Mouse (Mus musculus): ENCODE results near the gene Mbtd1. TPM values are rescaled to one million over a fixed set of nuclear protein-coding genes. Genes with fewer than 3 reads are reported as not detected.

Mbtd1 gene
- total RNA-seq, 2 experiments from 2014 or later = 29.2 to 34.1 TPM

GRCm38 (mm10) chr11:93929106-93929505, 43.5 kb downstream of the Mbtd1 start:
- no peak for DNase-seq (ENCODE audit: extremely low spot score in 1 of 2, low spot score in 2 of 2)
- intact Hi-C loops (cut with DNase I) = no loop called here

DNA sequence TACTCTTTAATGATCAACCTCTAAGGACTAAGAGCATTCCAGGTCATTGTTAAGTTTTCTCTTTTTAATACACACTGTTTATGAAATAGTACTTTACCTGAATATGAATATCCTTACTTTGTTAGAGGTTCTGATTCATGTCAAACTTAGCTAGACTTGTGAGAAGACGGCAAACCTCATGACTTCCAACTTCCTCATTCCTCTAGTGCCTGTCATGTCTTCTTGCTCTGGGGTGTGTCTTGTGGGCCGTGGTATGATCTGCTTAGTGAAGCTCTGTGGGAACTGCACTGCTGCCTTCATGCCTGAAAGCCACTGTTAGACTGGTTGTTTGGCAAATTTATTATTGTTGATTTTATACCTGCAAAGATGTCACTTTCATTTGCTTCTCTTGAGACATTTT, 55.3 kb downstream of the Mbtd1 start:
- intact Hi-C loops (cut with DNase I) = no loop called here
- DNase-seq (ENCODE audit: extremely low spot score in 1 of 2, low spot score in 2 of 2) = no peak

- no peak for DNase-seq (ENCODE audit: extremely low spot score in 1 of 2, low spot score in 2 of 2)
- intact Hi-C loops (cut with DNase I) = no loop called here
These were observed 59.3 kb downstream of the Mbtd1 start for GRCm38 (mm10) chr11:93944986-93945385.

DNA sequence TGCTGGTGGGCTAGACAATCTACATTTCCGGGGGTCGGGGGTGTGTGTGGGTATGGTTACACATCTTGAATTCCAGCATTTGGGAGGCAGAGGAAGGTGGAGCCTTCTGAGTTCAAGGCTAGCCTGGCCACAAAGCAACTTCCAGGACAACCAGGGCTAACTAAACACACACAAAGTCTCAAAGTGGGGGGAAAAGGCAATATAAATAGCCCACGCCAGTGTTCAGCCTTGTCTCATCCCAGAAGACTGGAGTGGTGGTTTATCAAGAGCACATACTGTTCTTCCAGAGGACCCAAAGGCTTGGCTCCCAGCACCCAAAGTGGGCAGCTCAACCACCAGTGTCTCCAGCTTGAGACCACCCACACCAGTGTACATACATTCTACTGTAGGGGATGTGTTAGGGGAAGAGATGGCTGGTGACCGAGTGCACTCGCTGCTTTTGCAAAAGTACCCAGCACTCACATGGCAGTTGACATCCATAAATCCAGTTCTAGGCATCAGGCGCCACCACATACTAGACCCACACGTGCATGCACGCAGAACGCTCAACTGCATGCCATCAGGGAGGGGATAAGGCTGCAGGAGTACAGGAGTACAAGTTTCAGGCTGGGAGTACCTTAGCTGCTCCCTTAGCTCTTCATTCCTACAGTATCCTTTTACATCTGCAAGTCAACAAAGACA, 63.4 kb downstream of the Mbtd1 start:
- intact Hi-C loops (cut with DNase I) = no loop called here
- DNase-seq (ENCODE audit: extremely low spot score in 1 of 2, low spot score in 2 of 2) = no peak

DNA sequence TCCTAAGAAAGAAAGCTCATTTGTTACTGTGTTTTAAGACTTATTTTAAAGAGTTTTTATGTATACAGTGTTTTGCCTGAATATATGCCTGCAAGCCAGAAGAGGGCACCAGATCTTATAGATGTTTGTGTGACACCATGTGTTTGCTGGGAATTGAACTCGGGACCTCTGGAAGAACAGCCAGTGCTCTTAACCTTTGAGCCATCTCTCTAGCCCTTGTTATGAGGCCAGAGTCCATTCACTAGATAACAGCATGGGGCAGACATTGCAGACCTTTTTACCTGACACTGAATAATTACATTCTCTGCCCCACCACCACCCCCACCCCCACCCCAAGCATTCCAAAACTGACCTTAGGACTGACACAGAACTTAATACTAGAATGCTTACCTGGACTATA, 64.4 kb downstream of the Mbtd1 start:
- intact Hi-C loops (cut with DNase I) = no loop called here
- no peak for DNase-seq (ENCODE audit: extremely low spot score in 1 of 2, low spot score in 2 of 2)

- no peak for DNase-seq (ENCODE audit: extremely low spot score in 1 of 2, low spot score in 2 of 2)
- intact Hi-C loops (cut with DNase I) = no loop called here
These were observed 66.7 kb downstream of the Mbtd1 start for GRCm38 (mm10) chr11:93952376-93952775.

GRCm38 (mm10) chr11:93954738-93955255, 69.1 kb downstream of the Mbtd1 start:
- intact Hi-C loops (cut with DNase I) = no loop called here
- DNase-seq (ENCODE audit: extremely low spot score in 1 of 2, low spot score in 2 of 2) = no peak

GRCm38 (mm10) chr11:93955256-93956150, 69.9 kb downstream of the Mbtd1 start:
- intact Hi-C loops (cut with DNase I) = no loop called here
- DNase-seq (ENCODE audit: extremely low spot score in 1 of 2, low spot score in 2 of 2) = peak; percentile 87 to 97

GRCm38 (mm10) chr11:93956159-93956558, 70.5 kb downstream of the Mbtd1 start, which contains the start of gene Nme2:
Nme2 (minus strand) TSS chr11:93956259.
- intact Hi-C loops (cut with DNase I) = no loop called here

DNA sequence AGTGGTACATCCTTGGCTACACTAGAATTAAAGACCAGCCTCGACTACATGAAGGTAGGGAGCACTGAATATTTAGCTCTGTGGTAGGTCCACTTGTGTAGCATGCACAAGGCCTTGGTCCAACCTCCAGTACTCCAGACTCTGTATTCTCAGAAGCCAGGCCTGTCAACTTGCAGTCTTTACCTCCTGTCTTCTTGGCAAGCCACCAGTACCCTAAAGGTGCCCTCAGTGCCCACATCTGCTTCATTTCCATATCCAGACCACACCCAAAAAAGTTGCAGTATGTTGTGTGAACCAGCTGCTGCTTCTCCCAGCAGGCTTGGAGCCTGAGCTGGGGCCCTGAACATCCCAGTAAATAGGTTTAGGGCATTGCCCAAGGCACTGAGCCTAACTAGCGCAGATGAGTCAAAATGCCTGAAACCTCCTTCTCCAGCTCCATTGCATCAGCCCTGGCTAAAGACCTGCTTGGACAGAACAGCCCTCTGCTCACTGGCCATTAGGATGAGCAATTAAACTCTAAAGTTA, 71.4 kb downstream of the Mbtd1 start:
- intact Hi-C loops (cut with DNase I) = no loop called here
- no peak for DNase-seq (ENCODE audit: extremely low spot score in 1 of 2, low spot score in 2 of 2)

More at GRCm38 (mm10) chr11:93956159-93956558, 70.5 kb downstream of the Mbtd1 start, which contains the start of gene Nme2:
- DNase-seq (ENCODE audit: extremely low spot score in 1 of 2, low spot score in 2 of 2) = no peak

DNA sequence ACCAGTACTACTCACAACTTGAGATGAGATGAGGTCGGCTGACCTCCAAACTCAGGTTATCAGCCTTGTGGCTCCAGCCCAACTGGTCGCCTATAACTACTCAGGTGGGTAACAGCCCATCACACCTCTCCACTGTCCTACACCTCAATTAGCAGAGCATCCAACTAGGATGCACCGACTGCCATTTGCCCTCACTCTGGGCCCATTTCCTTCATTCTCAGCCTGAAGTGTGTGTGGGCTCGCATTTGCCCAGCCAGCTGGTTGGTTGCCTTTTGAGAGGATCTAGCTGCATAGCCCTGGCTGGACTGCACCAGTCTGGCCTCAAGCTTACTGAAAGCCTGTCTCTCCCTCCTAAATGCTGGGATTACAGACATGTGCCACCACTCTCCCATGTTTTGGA, 72.1 kb downstream of the Mbtd1 start:
- intact Hi-C loops (cut with DNase I) = no loop called here
- no peak for DNase-seq (ENCODE audit: extremely low spot score in 1 of 2, low spot score in 2 of 2)

DNA sequence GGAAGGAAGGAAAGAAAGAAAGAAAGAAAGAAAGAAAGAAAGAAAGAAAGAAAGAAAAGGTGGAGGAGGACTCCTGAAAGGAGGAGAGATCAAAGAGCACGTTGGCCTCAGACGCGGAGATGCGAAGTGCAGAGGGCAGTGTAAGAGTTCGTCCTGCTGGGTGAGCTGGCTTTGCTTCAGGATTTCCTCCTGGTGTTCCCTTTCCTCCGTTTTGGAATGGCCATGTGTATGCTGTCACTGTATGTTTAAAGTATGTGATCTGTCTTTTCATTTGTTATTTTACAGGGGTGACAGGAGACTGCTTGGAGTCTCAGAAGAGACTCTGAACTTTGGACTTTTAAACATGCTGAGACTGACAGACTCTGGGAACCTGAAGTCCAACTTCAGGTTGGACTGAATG, 75.8 kb downstream of the Mbtd1 start:
- intact Hi-C loops (cut with DNase I) = no loop called here
- no peak for DNase-seq (ENCODE audit: extremely low spot score in 1 of 2, low spot score in 2 of 2)

- DNase-seq (ENCODE audit: extremely low spot score in 1 of 2, low spot score in 2 of 2) = no peak
- intact Hi-C loops (cut with DNase I) = no loop called here
These were observed 77.4 kb downstream of the Mbtd1 start for GRCm38 (mm10) chr11:93963013-93963412.

DNA sequence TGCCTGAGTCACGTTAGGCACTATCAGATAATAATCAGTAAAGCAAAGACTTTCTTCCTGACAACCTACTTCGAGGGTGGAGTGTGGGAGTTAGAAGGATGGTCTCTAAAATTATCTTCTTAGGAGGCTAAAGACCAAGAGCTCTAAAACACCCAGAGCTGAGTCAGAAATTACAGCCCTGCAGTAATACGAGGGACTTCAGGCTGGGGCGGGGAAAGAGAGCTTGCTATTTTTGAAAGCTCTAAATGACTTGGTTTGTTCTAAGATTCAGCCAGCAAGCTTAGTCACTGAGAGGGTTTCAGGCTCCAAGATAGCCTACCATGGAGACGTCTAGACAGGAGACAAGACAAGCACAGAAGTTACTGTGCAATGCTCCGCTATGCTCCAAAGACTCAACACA, 79.7 kb downstream of the Mbtd1 start:
- DNase-seq (ENCODE audit: extremely low spot score in 1 of 2, low spot score in 2 of 2) = no peak
- intact Hi-C loops (cut with DNase I) = loop anchor here (5.0 kb wide), 1 partner anchor 122 kb away; no protein-coding TSS in a partner anchor

GRCm38 (mm10) chr11:93967381-93967780, 81.7 kb downstream of the Mbtd1 start:
- intact Hi-C loops (cut with DNase I) = loop anchor here (5.0 kb wide), 1 partner anchor 120 kb away; no protein-coding TSS in a partner anchor
- DNase-seq (ENCODE audit: extremely low spot score in 1 of 2, low spot score in 2 of 2) = no peak

GRCm38 (mm10) chr11:93968005-93968847, 82.6 kb downstream of the Mbtd1 start, which contains the start of the genes Gm20390 and Nme1:
Gm20390 (minus strand) TSS chr11:93968293.
Nme1 (minus strand) TSS chr11:93968521.
- intact Hi-C loops (cut with DNase I) = loop anchor here (5.0 kb wide), 1 partner anchor 119 kb away; no protein-coding TSS in a partner anchor

GRCm38 (mm10) chr11:93968848-93969128, 83.1 kb downstream of the Mbtd1 start:
- intact Hi-C loops (cut with DNase I) = loop anchor here (5.0 kb wide), 1 partner anchor 119 kb away; no protein-coding TSS in a partner anchor

More at GRCm38 (mm10) chr11:93968005-93968847, 82.6 kb downstream of the Mbtd1 start, which contains the start of the genes Gm20390 and Nme1:
- DNase-seq (ENCODE audit: extremely low spot score in 1 of 2, low spot score in 2 of 2) = peak; percentile 95 to 98

DNA sequence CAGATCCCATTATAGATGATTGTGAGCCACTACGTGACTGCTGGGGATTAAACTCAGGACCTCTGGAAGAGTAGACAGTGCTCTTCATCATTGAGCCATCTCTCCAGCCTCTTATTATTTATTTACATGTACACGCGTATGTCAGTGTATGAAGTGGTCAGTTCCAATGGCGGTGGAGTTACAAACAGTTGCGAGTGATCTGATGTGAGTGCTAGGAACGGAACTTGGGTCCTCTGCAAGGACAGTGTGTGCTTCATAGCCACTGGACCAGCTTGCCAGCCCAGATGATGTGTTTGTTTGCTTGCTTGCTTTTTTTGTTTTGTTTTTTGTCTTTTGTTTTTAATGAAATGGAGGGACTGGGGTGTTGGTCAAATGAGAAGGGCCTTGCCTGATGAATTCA, 83.5 kb downstream of the Mbtd1 start:
- intact Hi-C loops (cut with DNase I) = loop anchor here (5.0 kb wide), 1 partner anchor 118 kb away; no protein-coding TSS in a partner anchor

More at GRCm38 (mm10) chr11:93968848-93969128, 83.1 kb downstream of the Mbtd1 start:
- DNase-seq (ENCODE audit: extremely low spot score in 1 of 2, low spot score in 2 of 2) = no peak

More for the DNA sequence above, 83.5 kb downstream of the Mbtd1 start:
- DNase-seq (ENCODE audit: extremely low spot score in 1 of 2, low spot score in 2 of 2) = no peak

Data from left cerebral cortex, postnatal 10 days (tissue).